Comparison of ENCODE assay signal across 8 mouse cellular contexts in the genomic region with DNA sequence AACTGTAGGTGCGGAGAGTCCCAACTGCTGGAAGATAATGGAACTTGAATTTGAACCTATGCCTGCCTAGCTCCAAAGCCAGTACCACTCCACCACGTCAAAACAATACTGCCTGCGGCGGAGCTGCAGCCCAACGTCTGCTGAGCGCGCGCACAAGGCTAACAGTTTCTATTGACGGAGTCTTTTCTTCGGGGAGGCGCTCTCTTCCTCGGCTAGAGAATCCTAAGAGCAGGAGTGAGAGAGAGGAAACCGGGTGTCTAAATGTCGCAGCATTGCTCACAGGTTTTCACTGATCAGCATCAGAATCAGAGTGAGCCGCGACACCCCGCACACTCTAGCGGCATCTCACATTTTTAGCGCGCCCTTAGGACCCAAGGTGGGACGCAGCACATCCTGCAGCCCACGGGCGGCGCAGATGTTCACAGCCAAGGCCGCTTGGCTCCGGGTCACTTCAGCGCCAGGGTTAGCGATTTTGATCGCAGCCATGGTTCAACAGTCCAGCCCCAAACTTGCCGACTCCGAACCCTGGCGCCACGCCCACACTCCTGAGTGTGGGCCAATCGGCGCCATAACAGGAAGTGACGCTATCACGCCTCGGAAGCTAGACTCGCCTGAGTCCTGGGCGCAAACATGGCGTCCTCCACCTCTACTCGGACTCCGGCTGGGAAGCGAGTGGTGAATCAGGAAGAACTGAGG. TPM values are rescaled to one million over a fixed set of nuclear protein-coding genes. Genes with fewer than 3 reads are reported as not detected.
DNase-seq lines count a peak whose midpoint lies in the region; ATAC-seq and TF ChIP-seq lines count a peak whose summit lies in the region.

Gene Cct6b, minus strand, starts transcription at position 580 of the 696 bp plus-strand sequence.
Gene Zfp830, plus strand, starts transcription at position 604 of the 696 bp plus-strand sequence.

- TF ChIP-seq CTCF in forebrain, postnatal 0 days (IDR thresholded peaks at IDR 0.05; ENCODE audit: low read depth), result peak; percentile 34
- peak; percentile 36; the same call in 1 of the 2 replicates for TF ChIP-seq CTCF in layer of hippocampus, adult 2 months (conservative IDR thresholded peaks at IDR 0.05)
- no peak for TF ChIP-seq CTCF in lung, adult 2 months (IDR thresholded peaks at IDR 0.05; ENCODE audit: insufficient read depth, low read length)

- peak within 1 kb of the TSS; percentile 80 for H3K27ac ChIP-seq in forebrain, postnatal 0 days (ENCODE audit: low read depth, low read length)
- H3K27ac ChIP-seq in layer of hippocampus, adult 2 months, result peak within 1 kb of the TSS; percentile 93
- peak within 1 kb of the TSS; percentile 96 for H3K27ac ChIP-seq in neural tube, embryonic 15.5 days (replicated peaks)

- no peaks in the 10 kb centered on the region for H3K9me3 ChIP-seq in forebrain, postnatal 0 days (ENCODE audit: low read length)
- H3K9me3 ChIP-seq in neural tube, embryonic 15.5 days (replicated peaks), result no peaks in the 10 kb centered on the region

- DNase-seq in MN1 (ENCODE audit: low spot score), result peak; percentile 96
- DNase-seq in cerebellum, adult 8-10 months, result peak; percentile 94
- peak; percentile 97 for DNase-seq in forebrain, postnatal 0 days
- peak; percentile 94 for DNase-seq in heart, postnatal 4 days
- DNase-seq in layer of hippocampus, adult 2 months (ENCODE audit: low spot score in 2 of 2), result peak; percentile 90 to 92
- DNase-seq in lung, adult 2 months, result peak; percentile 91
- DNase-seq in testis, postnatal 14 days (ENCODE audit: low spot score), result peak; percentile 91

- peak within 1 kb of the TSS; percentile 92 for H3K4me2 ChIP-seq in forebrain, postnatal 0 days (ENCODE audit: low read depth)
- H3K4me2 ChIP-seq in neural tube, embryonic 15.5 days, result peak within 1 kb of the TSS; percentile 94

- no peaks in the 10 kb centered on the region for H3K27me3 ChIP-seq in forebrain, postnatal 0 days (ENCODE audit: insufficient read depth, low read length)
- peaks cover 6% of the 10 kb centered on the region; the same call in 1 of the 2 replicates for H3K27me3 ChIP-seq in neural tube, embryonic 15.5 days (replicated peaks)

- H3K36me3 ChIP-seq in forebrain, postnatal 0 days (ENCODE audit: insufficient read depth), result no peaks in the 10 kb centered on the region
- H3K36me3 ChIP-seq in neural tube, embryonic 15.5 days, result peaks cover 4% of the 10 kb centered on the region; the same call in 1 of the 2 replicates

- peak; percentile 99 for TF ChIP-seq POLR2A in lung, adult 2 months (IDR thresholded peaks at IDR 0.05; ENCODE audit: borderline replicate concordance, extremely low read depth, low read depth, low read length)

- H3K9ac ChIP-seq in forebrain, postnatal 0 days, result peak within 1 kb of the TSS; percentile 80
- H3K9ac ChIP-seq in neural tube, embryonic 15.5 days (replicated peaks), result peak within 1 kb of the TSS; percentile 91

- peak within 1 kb of the TSS; percentile 69 for H3K4me3 ChIP-seq in forebrain, postnatal 0 days (ENCODE audit: low read depth, low read length)
- H3K4me3 ChIP-seq in layer of hippocampus, adult 2 months, result peak within 1 kb of the TSS; percentile 98
- peak within 1 kb of the TSS; percentile 84 for H3K4me3 ChIP-seq in lung, adult 2 months (replicated peaks; ENCODE audit: extremely low read depth, low read depth, low read length)
- peak within 1 kb of the TSS; percentile 96 for H3K4me3 ChIP-seq in neural tube, embryonic 15.5 days (replicated peaks)

- ATAC-seq in forebrain, postnatal 0 days, result peak; percentile 98
- peak; percentile 100 for ATAC-seq in neural tube, embryonic 15.5 days (ENCODE audit: low FRiP score)

- H3K4me1 ChIP-seq in forebrain, postnatal 0 days (ENCODE audit: insufficient read depth), result peaks cover 7% of the 10 kb centered on the region; the same call in 1 of the 2 replicates
- no peaks in the 10 kb centered on the region; the same call in none of the 2 replicates for H3K4me1 ChIP-seq in lung, adult 2 months (ENCODE audit: control insufficient read depth, insufficient read depth, low read length)
- peaks cover 25% of the 10 kb centered on the region for H3K4me1 ChIP-seq in neural tube, embryonic 15.5 days

- under 1% methylated on average over 44 of the region's 44 CpGs for WGBS in forebrain, postnatal 0 days
- under 1% methylated on average over 44 of the region's 44 CpGs for WGBS in lung, adult 2 months
- WGBS in neural tube, embryonic 15.5 days, result under 1% methylated on average over 44 of the region's 44 CpGs

RNA-seq across cellular contexts. Expression of gene Cct6b, which starts in this region (rescaled TPM):
- total RNA-seq in forebrain, postnatal 0 days (2014; rRNA removed), result 0.23 TPM in 1 of 2 replicates, not detected in the other
- polyA plus RNA-seq in forebrain, postnatal 0 days (2015; fragmentation: Nextera tagmentation; extraction: Ambion mirVana), result 0.19 and 0.28 TPM in 2 replicates
- under 1 TPM in 1 of 2 experiments, not detected in 1; 0.27 TPM for total RNA-seq in heart, postnatal 4 days (2021)
- under 1 TPM; 0.18 to 0.44 TPM for total RNA-seq in layer of hippocampus, adult 2 months (2021)
- 0.11 and 0.24 TPM in 2 replicates for polyA plus RNA-seq in lung, adult 2 months (2012; rRNA removed)
- polyA plus RNA-seq in neural tube, embryonic 15.5 days (2015; fragmentation: Nextera tagmentation; extraction: Ambion mirVana), result 0.24 and 0.27 TPM in 2 replicates

RNA-seq across cellular contexts. Expression of gene Zfp830, which starts in this region (rescaled TPM):
- 21.5 and 23.8 TPM in 2 replicates for total RNA-seq in forebrain, postnatal 0 days (2014; rRNA removed)
- polyA plus RNA-seq in forebrain, postnatal 0 days (2015; fragmentation: Nextera tagmentation; extraction: Ambion mirVana), result 17.0 and 19.6 TPM in 2 replicates
- 10 to 100 TPM; 16.5 to 17.4 TPM for total RNA-seq in heart, postnatal 4 days (2021)
- total RNA-seq in layer of hippocampus, adult 2 months (2021), result 10 to 100 TPM; 14.8 to 16.9 TPM
- 5.3 TPM in 2 replicates for polyA plus RNA-seq in lung, adult 2 months (2012; rRNA removed)
- polyA plus RNA-seq in neural tube, embryonic 15.5 days (2015; fragmentation: Nextera tagmentation; extraction: Ambion mirVana), result 29.6 and 33.3 TPM in 2 replicates

Comparison
In these comparisons a context has a peak if more than half of its experiments do, and no peak if none do; other contexts are left out.
1. Peak in every context shown above with its lines: DNase-seq, ATAC-seq, H3K4me3 ChIP-seq and H3K27ac ChIP-seq.